Mouse (Mus musculus) kidney, embryonic 16.5 days (tissue): Measurements from ENCODE around the gene Tmem248. TPM values are rescaled to one million over a fixed set of nuclear protein-coding genes. Genes with fewer than 3 reads are reported as not detected.
A peak's percentile ranks its signal among the peaks of the same experiment; 100 is the strongest.

Source experiments
- ATAC-seq: fragments of 200-750 bp; cut with Nextera tagmentation; 2 replicates; pipeline ENCODE4 v1.8.0; 2017; ENCODE audit warnings: moderate TSS enrichment; ENCODE audit not compliant: low FRiP score, low TSS enrichment
- H3K27ac ChIP-seq: fragments of 300-500 bp; sonication (generic); 2 replicates; pipeline ENCODE4 v1.5.1; 2014; ENCODE audit warnings: low read length
- H3K27me3 ChIP-seq: fragments of 300-500 bp; sonication (generic); 2 replicates; pipeline ENCODE4 v1.6.1; 2014; ENCODE audit warnings: low read length, control low read depth, mixed read lengths; ENCODE audit not compliant: insufficient read depth
- H3K36me3 ChIP-seq: fragments of 300-500 bp; sonication (generic); 2 replicates; pipeline ENCODE4 v1.6.1; 2014; ENCODE audit warnings: low read length, control low read depth, mixed read lengths; ENCODE audit not compliant: insufficient read depth
- H3K4me1 ChIP-seq: fragments of 300-500 bp; sonication (generic); 2 replicates; pipeline ENCODE4 v1.6.1; 2014; ENCODE audit warnings: low read length, control low read depth, mixed read lengths; ENCODE audit not compliant: insufficient read depth
- H3K4me2 ChIP-seq: fragments of 300-500 bp; sonication (generic); replicated peaks from 2 replicates; pipeline ENCODE4 v1.6.1; 2014; ENCODE audit warnings: low read depth, low read length
- H3K4me3 ChIP-seq: fragments of 300-500 bp; sonication (generic); 2 replicates; pipeline ENCODE4 v1.5.1; 2014; ENCODE audit warnings: mild to moderate bottlenecking, low read length
- H3K9ac ChIP-seq: fragments of 300-500 bp; sonication (generic); replicated peaks from 2 replicates; pipeline ENCODE4 v1.6.1; 2014; ENCODE audit warnings: low read length
- H3K9me3 ChIP-seq: fragments of 300-500 bp; sonication (generic); 2 replicates; pipeline ENCODE4 v1.6.1; 2016; ENCODE audit warnings: low read length, control low read depth
- WGBS: fragments of 180-500 bp; shearing (Covaris S2); extraction: QIAGEN DNeasy Blood & Tissue Kit; methylation state at CpG from one replicate; pipeline ENCODE4 v1.1.7; 2014; 5-methylcytosine and 5-hydroxymethylcytosine counted together
- polyA plus RNA-seq: library from polyadenylated mRNA; unstranded; fragments of >200 nt; fragmentation: Nextera tagmentation; extraction: Ambion mirVana; gene quantifications from 2 replicates; pipeline ENCODE4 v1.2.1, GENCODE M21; 2015

The Tmem248 gene
- 33.4 and 35.1 TPM in 2 replicates for polyA plus RNA-seq

GRCm38 (mm10) chr5:130216781-130217180, at the start of gene Tmem248:
Gene Tmem248 (plus strand): TSS chr5:130217081.
- H3K27ac ChIP-seq = no peak within 1 kb of the TSS
- H3K4me2 ChIP-seq = no peak within 1 kb of the TSS
- H3K4me3 ChIP-seq = no peak within 1 kb of the TSS
- H3K9ac ChIP-seq = no peak within 1 kb of the TSS
- H3K9me3 ChIP-seq = no peaks in the 10 kb centered on the region
- 84% methylated on average over 7 of the region's 7 CpGs for WGBS
- H3K4me1 ChIP-seq = peaks cover 6% of the 10 kb centered on the region; the same call in 1 of the 2 replicates
- ATAC-seq = no peak
- H3K27me3 ChIP-seq = no peaks in the 10 kb centered on the region
- peaks cover 18% of the 10 kb centered on the region for H3K36me3 ChIP-seq

- WGBS = 48% methylated on average over 6 of the region's 6 CpGs
- Histone ChIP-seq H3K4me1 (peaks cover 17% of the 10 kb centered on the region), H3K9me3 (no peaks in the 10 kb centered on the region), H3K27ac (no peak overlapping the region), H3K36me3 (no peaks in the 10 kb centered on the region), H3K27me3 (no peaks in the 10 kb centered on the region), H3K4me2 (no peak overlapping the region), H3K9ac (no peak overlapping the region), H3K4me3 (no peak overlapping the region)
- no peak for ATAC-seq
These were observed 47.8 kb upstream of the Tmem248 start for GRCm38 (mm10) chr5:130169109-130169508.

- peak overlapping the region; percentile 96 for H3K9ac ChIP-seq
- peak overlapping the region; percentile 88 for H3K27ac ChIP-seq
- peak overlapping the region; percentile 84 for H3K4me3 ChIP-seq
- H3K27me3 ChIP-seq = no peaks in the 10 kb centered on the region
- peaks cover 17% of the 10 kb centered on the region for H3K4me1 ChIP-seq
- WGBS = 14% methylated on average over 6 of the region's 6 CpGs
- no peaks in the 10 kb centered on the region for H3K9me3 ChIP-seq
- H3K4me2 ChIP-seq = peak overlapping the region; percentile 68
- ATAC-seq = no peak
- H3K36me3 ChIP-seq = no peaks in the 10 kb centered on the region
These were observed 46.0 kb upstream of the Tmem248 start for GRCm38 (mm10) chr5:130170666-130171422.

DNA sequence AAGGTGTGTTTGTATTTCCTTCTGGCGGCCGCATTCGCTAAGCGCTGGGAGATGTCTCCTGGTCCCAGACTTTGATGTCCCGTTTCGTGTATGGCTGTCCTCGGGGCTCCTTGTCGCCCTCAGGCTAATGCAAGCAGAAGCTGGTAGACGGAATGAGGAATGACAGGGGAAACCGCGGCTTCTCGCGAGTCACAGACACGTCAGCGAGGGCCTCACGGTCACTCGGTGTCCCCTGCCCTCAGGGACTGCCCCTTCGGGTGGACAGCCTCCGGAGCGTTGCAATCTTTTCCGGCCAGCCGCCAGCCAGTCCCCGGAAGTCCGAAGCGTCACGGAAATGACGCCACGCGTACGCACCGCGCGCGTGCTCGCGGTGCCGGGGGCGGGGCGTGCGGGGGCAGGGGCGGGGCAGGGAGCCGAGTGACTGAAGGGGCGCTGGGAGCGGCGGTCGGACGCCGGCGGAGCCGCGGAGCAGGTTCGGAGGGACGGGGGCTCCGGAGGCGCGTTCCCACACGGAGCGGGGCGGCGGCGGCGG, 45.4 kb upstream of the Tmem248 start, which contains the start of gene Rabgef1:
Gene Rabgef1, plus strand, starts transcription at position 376 of the 532 bp plus-strand sequence.
- no peaks in the 10 kb centered on the region for H3K9me3 ChIP-seq
- peak within 1 kb of the TSS; percentile 75 for H3K4me2 ChIP-seq
- H3K36me3 ChIP-seq = no peaks in the 10 kb centered on the region
- H3K4me1 ChIP-seq = peaks cover 17% of the 10 kb centered on the region
- WGBS = under 1% methylated on average over 51 of the region's 62 CpGs
- no peaks in the 10 kb centered on the region for H3K27me3 ChIP-seq
- H3K27ac ChIP-seq = peak within 1 kb of the TSS; percentile 88
- ATAC-seq = peak; percentile 94
- peak within 1 kb of the TSS; percentile 96 for H3K9ac ChIP-seq
- H3K4me3 ChIP-seq = peak within 1 kb of the TSS; percentile 84

DNA sequence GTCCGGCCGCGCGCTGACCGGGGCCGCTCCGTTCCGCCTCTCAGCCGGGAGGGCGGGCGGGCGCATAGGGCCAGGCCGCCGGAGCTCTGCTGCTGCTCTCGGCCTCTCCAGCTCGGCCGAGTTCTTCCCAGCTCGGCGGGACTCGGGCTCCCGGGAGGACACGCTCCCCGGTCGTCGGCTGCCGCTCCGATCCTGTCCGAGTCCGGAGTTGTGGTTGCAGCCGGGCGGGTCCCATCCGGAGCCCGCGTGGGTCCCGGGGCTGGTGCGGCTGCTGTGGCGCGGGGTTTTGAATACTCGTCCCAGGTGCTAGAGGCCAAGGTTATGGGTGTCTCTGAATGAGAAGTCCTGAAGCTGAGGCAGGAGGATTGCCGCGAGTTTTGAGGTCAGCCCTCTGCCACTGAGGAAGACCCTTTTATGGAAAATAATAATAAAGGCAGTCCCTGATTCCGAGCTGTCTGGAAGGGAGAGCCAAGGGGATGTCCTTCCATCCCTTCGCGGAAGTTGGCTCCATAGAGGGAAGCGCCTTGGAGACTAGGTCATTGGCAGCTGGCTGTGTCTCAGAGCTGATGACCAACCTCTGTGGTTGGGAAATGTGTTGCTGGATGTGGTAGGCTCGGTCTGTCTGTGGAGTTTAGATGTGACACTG, 44.8 kb upstream of the Tmem248 start:
- Histone ChIP-seq H3K4me3 (peak overlapping the region; percentile 84), H3K36me3 (no peaks in the 10 kb centered on the region), H3K27me3 (no peaks in the 10 kb centered on the region), H3K4me1 (peaks cover 17% of the 10 kb centered on the region), H3K9ac (peak overlapping the region; percentile 96), H3K9me3 (no peaks in the 10 kb centered on the region), H3K27ac (peak overlapping the region; percentile 88), H3K4me2 (peak overlapping the region; percentile 75)
- peak; percentile 83 for ATAC-seq
- under 1% methylated on average over 45 of the region's 46 CpGs for WGBS

GRCm38 (mm10) chr5:130173012-130173411, 43.9 kb upstream of the Tmem248 start:
- peak overlapping the region; percentile 49; the same call in 1 of the 2 replicates for H3K9ac ChIP-seq
- peaks cover 17% of the 10 kb centered on the region for H3K4me1 ChIP-seq
- no peak overlapping the region for H3K27ac ChIP-seq
- 89% methylated on average over 4 of the region's 4 CpGs for WGBS
- no peaks in the 10 kb centered on the region for H3K9me3 ChIP-seq
- no peaks in the 10 kb centered on the region for H3K27me3 ChIP-seq
- H3K4me3 ChIP-seq = peak overlapping the region; percentile 84
- peak overlapping the region; percentile 75 for H3K4me2 ChIP-seq
- ATAC-seq = no peak
- no peaks in the 10 kb centered on the region for H3K36me3 ChIP-seq

DNA sequence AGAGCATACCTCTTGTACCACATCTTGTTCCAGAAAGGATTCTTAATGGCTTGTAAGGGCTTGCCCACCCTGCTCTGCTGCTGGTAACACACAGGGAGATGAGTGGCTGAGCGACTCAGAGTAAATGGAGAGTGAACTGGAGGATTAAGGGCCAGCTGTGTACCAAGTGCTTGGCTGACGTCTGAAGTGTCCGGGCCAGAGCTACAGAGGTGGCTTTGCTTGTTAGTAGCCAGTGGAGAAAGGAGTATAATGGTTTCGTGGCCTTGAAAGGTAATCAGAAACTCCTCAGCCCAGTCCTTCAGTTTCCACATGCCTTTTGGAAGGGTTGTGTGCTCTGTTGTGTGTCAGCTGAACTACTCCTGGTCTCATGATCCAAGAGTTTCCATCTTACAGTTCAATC, 39.0 kb upstream of the Tmem248 start:
- no peak overlapping the region for H3K9ac ChIP-seq
- no peak for ATAC-seq
- no peaks in the 10 kb centered on the region for H3K9me3 ChIP-seq

GRCm38 (mm10) chr5:130180362-130180761, 36.5 kb upstream of the Tmem248 start:
- no peak overlapping the region for H3K27ac ChIP-seq
- peaks cover 9% of the 10 kb centered on the region; the same call in 1 of the 2 replicates for H3K4me1 ChIP-seq
- 75% methylated on average over 7 of the region's 7 CpGs for WGBS
- H3K9ac ChIP-seq = no peak overlapping the region
- H3K4me2 ChIP-seq = no peak overlapping the region
- H3K36me3 ChIP-seq = no peaks in the 10 kb centered on the region
- no peaks in the 10 kb centered on the region for H3K27me3 ChIP-seq
- H3K9me3 ChIP-seq = no peaks in the 10 kb centered on the region
- no peak overlapping the region for H3K4me3 ChIP-seq
- ATAC-seq = peak; percentile 31; the same call in 1 of the 2 replicates

More for the DNA sequence above, 39.0 kb upstream of the Tmem248 start:
- Histone ChIP-seq H3K4me3 (no peak overlapping the region), H3K27ac (no peak overlapping the region), H3K36me3 (no peaks in the 10 kb centered on the region), H3K4me2 (no peak overlapping the region), H3K27me3 (no peaks in the 10 kb centered on the region), H3K4me1 (peaks cover 15% of the 10 kb centered on the region)
- 58% methylated on average over 4 of the region's 4 CpGs for WGBS

- WGBS = 62% methylated on average over 6 of the region's 6 CpGs
- no peak for ATAC-seq
- Histone ChIP-seq H3K27ac (no peak overlapping the region), H3K4me2 (no peak overlapping the region), H3K36me3 (no peaks in the 10 kb centered on the region), H3K4me1 (peaks cover 9% of the 10 kb centered on the region; the same call in 1 of the 2 replicates), H3K9ac (no peak overlapping the region), H3K27me3 (no peaks in the 10 kb centered on the region), H3K9me3 (no peaks in the 10 kb centered on the region), H3K4me3 (no peak overlapping the region)
These were observed 34.9 kb upstream of the Tmem248 start for GRCm38 (mm10) chr5:130181740-130182540.
